Mouse (Mus musculus): ENCODE results near the gene Islr.

The Islr gene

GRCm38 (mm10) chr9:58220218-58220903 is 16.3 kb upstream of the Islr start:
- peak; percentile 69 for DNase-seq

- no peak for DNase-seq
Observed at GRCm38 (mm10) chr9:58218539-58218938, 14.4 kb upstream of the Islr start.

- DNase-seq, result peak; percentile 76
Observed at GRCm38 (mm10) chr9:58216402-58216801, 12.3 kb upstream of the Islr start.

GRCm38 (mm10) chr9:58214519-58215180 is 10.5 kb upstream of the Islr start:
- peak; percentile 71 for DNase-seq

- peak; percentile 63 for DNase-seq
Observed at GRCm38 (mm10) chr9:58213865-58214264, 9.8 kb upstream of the Islr start.

GRCm38 (mm10) chr9:58213377-58213776 is 9.3 kb upstream of the Islr start:
- no peak for DNase-seq

- DNase-seq, result no peak
Observed at GRCm38 (mm10) chr9:58210304-58210627, 6.2 kb upstream of the Islr start.

- no peak for DNase-seq
Observed at GRCm38 (mm10) chr9:58209462-58210303, 5.6 kb upstream of the Islr start.

GRCm38 (mm10) chr9:58206013-58206412 is 1.9 kb upstream of the Islr start:
- no peak for DNase-seq

GRCm38 (mm10) chr9:58204448-58205000 is 418 bp upstream of the Islr start:
- peak; percentile 93 for DNase-seq

- no peak for DNase-seq
Observed at GRCm38 (mm10) chr9:58202676-58203453, 1.2 kb downstream of the Islr start.

GRCm38 (mm10) chr9:58201861-58202549 is 2.1 kb downstream of the Islr start:
- no peak for DNase-seq

- DNase-seq, result no peak
Observed at GRCm38 (mm10) chr9:58201091-58201842, 2.8 kb downstream of the Islr start.

- no peak for DNase-seq
Observed at GRCm38 (mm10) chr9:58200270-58201090, 3.6 kb downstream of the Islr start.

- no peak for DNase-seq
Observed at GRCm38 (mm10) chr9:58199381-58200269, 4.5 kb downstream of the Islr start.

- DNase-seq, result no peak
Observed at GRCm38 (mm10) chr9:58198801-58199371, 5.2 kb downstream of the Islr start.

GRCm38 (mm10) chr9:58197781-58198701 is 6.1 kb downstream of the Islr start:
- peak; percentile 71 for DNase-seq

All from kidney, postnatal 14 days (tissue).